Mouse (Mus musculus): ENCODE data around the gene Arhgef15. TPM values are rescaled to one million over a fixed set of nuclear protein-coding genes. Genes with fewer than 3 reads are reported as not detected.

The Arhgef15 gene
- polyA plus RNA-seq, 1 experiment from 2014 or later = 6.7 TPM

Small RNA genes lying within 50 kb of the gene (microRNA-seq; reads per million reads assigned to microRNA genes)
- gene Mir3062 = 15.3 reads per million, percentile 26 among the genes with 10 or more reads in this experiment

Other genes starting within 250 kb of the Arhgef15 start
- gene Ndel1, start 85.6 kb downstream of the Arhgef15 start, polyA plus RNA-seq (2014; fragmentation: Nextera tagmentation; extraction: Ambion mirVana) = 53.2 and 57.8 TPM in 2 replicates
- not detected in 2 replicates for gene Rnf222, start 68.9 kb downstream of the Arhgef15 start, polyA plus RNA-seq (2014; fragmentation: Nextera tagmentation; extraction: Ambion mirVana)
- gene Rpl26, start 55.9 kb downstream of the Arhgef15 start, polyA plus RNA-seq (2014; fragmentation: Nextera tagmentation; extraction: Ambion mirVana) = 1,145 and 1,149 TPM in 2 replicates
- gene Odf4, start 30.4 kb downstream of the Arhgef15 start, polyA plus RNA-seq (2014; fragmentation: Nextera tagmentation; extraction: Ambion mirVana) = not detected in 2 replicates
- gene Slc25a35, start 10.7 kb upstream of the Arhgef15 start, polyA plus RNA-seq (2014; fragmentation: Nextera tagmentation; extraction: Ambion mirVana) = 2.6 and 3.0 TPM in 2 replicates
- gene Rangrf, start 17.7 kb upstream of the Arhgef15 start, polyA plus RNA-seq (2014; fragmentation: Nextera tagmentation; extraction: Ambion mirVana) = 82.6 and 84.4 TPM in 2 replicates
- 43.6 and 48.8 TPM in 2 replicates for gene Pfas, start 51.0 kb upstream of the Arhgef15 start, polyA plus RNA-seq (2014; fragmentation: Nextera tagmentation; extraction: Ambion mirVana)
- gene Ctc1, start 58.4 kb upstream of the Arhgef15 start, polyA plus RNA-seq (2014; fragmentation: Nextera tagmentation; extraction: Ambion mirVana) = 80.4 and 83.1 TPM in 2 replicates
- gene Aurkb, start 88.2 kb upstream of the Arhgef15 start, polyA plus RNA-seq (2014; fragmentation: Nextera tagmentation; extraction: Ambion mirVana) = 171 and 178 TPM in 2 replicates
- gene Borcs6, start 102.2 kb upstream of the Arhgef15 start, polyA plus RNA-seq (2014; fragmentation: Nextera tagmentation; extraction: Ambion mirVana) = 6.2 and 7.0 TPM in 2 replicates
- gene Tmem107, start 113.3 kb upstream of the Arhgef15 start, polyA plus RNA-seq (2014; fragmentation: Nextera tagmentation; extraction: Ambion mirVana) = 34.6 and 36.7 TPM in 2 replicates
- 64.2 and 73.3 TPM in 2 replicates for gene Vamp2, start 131.0 kb upstream of the Arhgef15 start, polyA plus RNA-seq (2014; fragmentation: Nextera tagmentation; extraction: Ambion mirVana)
- 8.0 and 9.1 TPM in 2 replicates for gene Per1, start 137.7 kb upstream of the Arhgef15 start, polyA plus RNA-seq (2014; fragmentation: Nextera tagmentation; extraction: Ambion mirVana)
- gene Hes7, start 162.9 kb upstream of the Arhgef15 start, polyA plus RNA-seq (2014; fragmentation: Nextera tagmentation; extraction: Ambion mirVana) = 0.54 and 0.65 TPM in 2 replicates
- 0.19 TPM in 1 of 2 replicates, not detected in the other for gene 9130213A22Rik, start 165.1 kb upstream of the Arhgef15 start, polyA plus RNA-seq (2014; fragmentation: Nextera tagmentation; extraction: Ambion mirVana)
- gene Aloxe3, start 168.4 kb upstream of the Arhgef15 start, polyA plus RNA-seq (2014; fragmentation: Nextera tagmentation; extraction: Ambion mirVana) = 0.17 and 0.25 TPM in 2 replicates
- 0.05 TPM in 1 of 2 replicates, not detected in the other for gene Alox12b, start 199.5 kb upstream of the Arhgef15 start, polyA plus RNA-seq (2014; fragmentation: Nextera tagmentation; extraction: Ambion mirVana)
- 0.07 TPM in 1 of 2 replicates, not detected in the other for gene Alox8, start 240.4 kb upstream of the Arhgef15 start, polyA plus RNA-seq (2014; fragmentation: Nextera tagmentation; extraction: Ambion mirVana)

Measured in limb, embryonic 11.5 days (tissue).